ENCODE assay signal across 9 mouse cellular contexts in the genomic region with DNA sequence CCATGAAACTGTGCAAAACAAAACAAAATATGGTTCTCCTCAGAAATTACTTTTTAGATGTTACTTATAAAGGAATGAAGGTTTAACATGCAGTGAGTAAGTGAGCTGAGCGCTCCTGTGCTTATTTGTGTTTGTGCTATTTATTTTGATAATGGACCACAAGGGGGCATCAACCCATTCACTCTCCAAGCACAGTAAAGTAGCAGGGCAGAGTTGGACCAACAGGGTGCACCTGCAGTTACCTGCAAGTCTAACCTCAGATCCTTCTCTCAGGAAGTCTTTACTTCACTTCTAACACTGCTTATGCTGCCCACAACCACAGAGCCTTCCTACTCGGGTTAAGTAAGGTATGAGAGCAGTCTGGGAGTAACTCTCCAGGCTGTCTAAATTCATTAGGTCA. TPM values are rescaled to one million over a fixed set of nuclear protein-coding genes. Genes with fewer than 3 reads are reported as not detected.
DNase-seq lines count a peak whose midpoint lies in the region; ATAC-seq and TF ChIP-seq lines count a peak whose summit lies in the region.
"Had no signal": no experiment of that assay in that cellular context is flagged by ENCODE, and none has a peak within 500 bp of the region (broad histone marks: within the 10 kb centered on the region; RNA-seq: fewer than 3 reads in every experiment).

No protein-coding gene starts in this region.

- H3K4me1 ChIP-seq in hindbrain, embryonic 16.5 days (ENCODE audit: control insufficient read depth, insufficient read depth, low read depth, low read length) = no peaks in the 10 kb centered on the region; the same call in 1 of the 2 replicates
- peaks cover 10% of the 10 kb centered on the region for H3K4me1 ChIP-seq in hindbrain, embryonic 14.5 days (replicated peaks; ENCODE audit: control insufficient read depth, insufficient read depth, low read length)
- peaks cover 6% of the 10 kb centered on the region for H3K4me1 ChIP-seq in ES-Bruce4 (ENCODE audit: control insufficient read depth, insufficient read depth, low read length)

- TF ChIP-seq POLR2A in ES-Bruce4 (IDR thresholded peaks at IDR 0.05; ENCODE audit: insufficient read depth, low read length) = no peak

- TF ChIP-seq EP300 in ES-Bruce4 (IDR thresholded peaks at IDR 0.05; ENCODE audit: insufficient read depth, low read depth, low read length) = no peak

- WGBS in hindbrain, embryonic 16.5 days = 55% methylated on average over 2 of the region's 2 CpGs
- WGBS in hindbrain, embryonic 14.5 days = 60% methylated on average over 2 of the region's 2 CpGs

- no peaks in the 10 kb centered on the region for H3K27me3 ChIP-seq in hindbrain, embryonic 16.5 days (replicated peaks; ENCODE audit: control insufficient read depth, insufficient read depth, low read length)
- H3K27me3 ChIP-seq in hindbrain, embryonic 14.5 days (ENCODE audit: control insufficient read depth, insufficient read depth, low read length) = no peaks in the 10 kb centered on the region
- H3K27me3 ChIP-seq in ES-Bruce4 (ENCODE audit: control insufficient read depth, insufficient read depth, low read length, poor library complexity, severe bottlenecking) = no peaks in the 10 kb centered on the region

- no peak overlapping the region for H3K27ac ChIP-seq in hindbrain, embryonic 16.5 days (ENCODE audit: low read depth, low read length)
- H3K27ac ChIP-seq in hindbrain, embryonic 14.5 days = no peak overlapping the region
- peak overlapping the region; percentile 29; the same call in 1 of the 2 replicates for H3K27ac ChIP-seq in ES-Bruce4 (ENCODE audit: insufficient read depth, low read length)

- no peak overlapping the region for H3K4me2 ChIP-seq in hindbrain, embryonic 16.5 days (ENCODE audit: low read length)
- H3K4me2 ChIP-seq in hindbrain, embryonic 14.5 days (replicated peaks) = no peak overlapping the region

- H3K9ac ChIP-seq in hindbrain, embryonic 16.5 days (ENCODE audit: low read depth, low read length) = no peak overlapping the region
- no peak overlapping the region for H3K9ac ChIP-seq in hindbrain, embryonic 14.5 days
- no peak overlapping the region for H3K9ac ChIP-seq in ES-Bruce4 (ENCODE audit: low read depth, poor library complexity, severe bottlenecking)

- no peaks in the 10 kb centered on the region for H3K36me3 ChIP-seq in hindbrain, embryonic 16.5 days (ENCODE audit: control insufficient read depth, insufficient read depth, low read length)
- H3K36me3 ChIP-seq in hindbrain, embryonic 14.5 days (replicated peaks; ENCODE audit: control insufficient read depth, insufficient read depth) = no peaks in the 10 kb centered on the region
- H3K36me3 ChIP-seq in ES-Bruce4 (ENCODE audit: control insufficient read depth, insufficient read depth, low read length, poor library complexity, severe bottlenecking) = peaks cover 4% of the 10 kb centered on the region; the same call in 1 of the 2 replicates

- no peaks in the 10 kb centered on the region for H3K9me3 ChIP-seq in hindbrain, embryonic 16.5 days (ENCODE audit: control insufficient read depth, low read length)
- no peaks in the 10 kb centered on the region for H3K9me3 ChIP-seq in hindbrain, embryonic 14.5 days (ENCODE audit: control insufficient read depth, low read length)
- H3K9me3 ChIP-seq in ES-Bruce4 (replicated peaks; ENCODE audit: control insufficient read depth, insufficient read depth, low read length, poor library complexity, severe bottlenecking) = no peaks in the 10 kb centered on the region

- H3K4me3 ChIP-seq in hindbrain, embryonic 16.5 days (ENCODE audit: low read length) = no peak overlapping the region
- no peak overlapping the region for H3K4me3 ChIP-seq in hindbrain, embryonic 14.5 days (replicated peaks; ENCODE audit: low read length)
- no peak overlapping the region for H3K4me3 ChIP-seq in ES-Bruce4 (ENCODE audit: low read depth, low read length)

- no peak for DNase-seq in hindbrain, embryonic 14.5 days (ENCODE audit: low spot score)
- DNase-seq in 3T3-L1 (ENCODE audit: low read depth, low spot score) = peak; percentile 17
- DNase-seq in right cerebral cortex, adult 2 months (ENCODE audit: low spot score in 2 of 2) = no peak
- no peak for DNase-seq in spleen, adult 12 weeks (ENCODE audit: low spot score)
- no peak for DNase-seq in urinary bladder, postnatal 14 days (ENCODE audit: low spot score)
- DNase-seq: adrenal gland, postnatal 10 days had no signal

- ATAC-seq in hindbrain, embryonic 16.5 days = 0 out of 2 replicates have a peak, but pooled peaks have one; percentile 24
- no peak for ATAC-seq in hindbrain, embryonic 14.5 days (ENCODE audit: low FRiP score)
- peak; percentile 87 for ATAC-seq in megakaryocyte progenitor cell, adult 5-6 weeks (replicated peaks; ENCODE audit: poor library complexity)

- peak; percentile 42 for TF ChIP-seq CTCF in ES-Bruce4 (IDR thresholded peaks at IDR 0.05; ENCODE audit: low read depth, low read length)

RNA-seq across cellular contexts. Expression of gene Uri1, which starts 23.7 kb away (rescaled TPM):
- 31.5 and 35.3 TPM in 2 replicates for polyA plus RNA-seq in hindbrain, embryonic 16.5 days (2015; fragmentation: Nextera tagmentation; extraction: Ambion mirVana)
- polyA plus RNA-seq in hindbrain, embryonic 14.5 days (2014; fragmentation: Nextera tagmentation; extraction: Ambion mirVana) = 34.4 and 41.8 TPM in 2 replicates
- polyA plus RNA-seq in ES-Bruce4 (2011; ENCODE audit: insufficient read depth, insufficient read length, low read depth, missing spikeins) = 182 and 205 TPM in 2 replicates
- 71.7 and 75.5 TPM in 2 replicates for total RNA-seq in megakaryocyte progenitor cell, adult 5-6 weeks (2015)
- 55.9 and 62.8 TPM in 2 replicates for total RNA-seq in megakaryocyte progenitor cell, adult 5-6 weeks (2017)
